Mouse (Mus musculus): ENCODE measurements around the gene Hdc.

DNA sequence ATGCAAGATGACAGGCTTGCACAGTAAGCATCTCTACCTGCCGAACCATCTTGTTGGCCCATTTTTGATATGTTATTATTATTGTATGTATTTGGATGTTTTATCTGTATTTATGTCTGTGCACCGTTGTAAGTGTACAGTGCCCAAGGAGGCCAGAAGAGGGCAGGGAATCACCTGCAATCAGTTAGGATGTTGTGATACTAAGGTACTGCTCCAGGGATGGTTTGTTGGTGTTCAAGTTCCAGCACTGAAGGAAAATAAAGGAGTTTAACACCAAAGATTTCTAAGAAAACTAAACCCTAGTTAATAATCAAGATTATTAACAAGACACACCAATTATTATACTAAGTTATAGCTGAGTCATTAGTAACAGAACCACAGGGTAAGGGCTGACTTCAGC is 14.1 kb upstream of the Hdc start:
- no peak; the same call in 1 of the 2 replicates for TF ChIP-seq CTCF (IDR thresholded peaks at IDR 0.05; ENCODE audit: low read depth, low read length)
- no peak for TF ChIP-seq POLR2A (IDR thresholded peaks at IDR 0.05; ENCODE audit: extremely low read depth, insufficient read depth, low read length)
